Mouse (Mus musculus): ENCODE results near the gene Krtap5-3. TPM values are rescaled to one million over a fixed set of nuclear protein-coding genes. Genes with fewer than 3 reads are reported as not detected.
"Not testable (repeated sequence)": the region's sequence is repeated elsewhere in the genome, so short reads cannot be mapped to it uniquely, and the experiment has no call there.

Krtap5-3 gene
- polyA plus RNA-seq (2015; fragmentation: Nextera tagmentation; extraction: Ambion mirVana): not detected in 2 replicates

DNA sequence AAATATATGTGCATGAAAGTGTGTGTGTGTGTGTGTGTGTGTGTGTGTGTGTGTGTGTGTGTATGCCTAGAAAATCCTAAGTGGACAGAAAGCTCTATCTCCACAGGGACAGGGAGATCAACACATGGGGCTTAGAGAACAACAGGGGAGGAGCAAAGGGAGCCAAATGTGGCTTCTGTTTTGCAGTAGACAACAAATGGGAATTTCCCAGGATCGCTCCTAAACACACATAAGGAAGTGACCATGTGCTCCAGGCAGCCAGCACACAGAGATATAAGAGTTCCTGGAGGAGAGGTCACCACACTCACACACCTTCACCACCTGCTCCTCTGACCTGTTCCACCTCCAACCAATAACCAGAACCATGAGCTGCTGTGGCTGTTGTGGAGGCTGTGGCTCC lies at the start of gene Krtap5-3:
Gene Krtap5-3 (plus strand): TSS at position 301 of the 400 bp plus-strand sequence.
- no peak within 1 kb of the TSS for H3K9ac ChIP-seq (replicated peaks)
- ATAC-seq (no peak), DNase-seq (no peak)
- no peaks in the 10 kb centered on the region for H3K27me3 ChIP-seq (ENCODE audit: insufficient read depth, low read length)
- no peak within 1 kb of the TSS for H3K4me2 ChIP-seq (ENCODE audit: low read depth, low read length)
- no peaks in the 10 kb centered on the region for H3K9me3 ChIP-seq (ENCODE audit: low read length)
- no peak within 1 kb of the TSS for H3K4me3 ChIP-seq (ENCODE audit: low read depth, low read length)
- no peaks in the 10 kb centered on the region for H3K4me1 ChIP-seq (ENCODE audit: insufficient read depth)
- H3K36me3 ChIP-seq (replicated peaks; ENCODE audit: insufficient read depth, low read length): no peaks in the 10 kb centered on the region
- 38% methylated on average over 1 of the region's 1 CpGs for WGBS (ENCODE audit: insufficient replicate concordance)
- TF ChIP-seq CTCF (IDR thresholded peaks at IDR 0.05; ENCODE audit: low read depth) (no peak), EP300 (IDR thresholded peaks at IDR 0.05; ENCODE audit: low read depth) (no peak)
- no peak within 1 kb of the TSS for H3K27ac ChIP-seq (ENCODE audit: low read depth)

DNA sequence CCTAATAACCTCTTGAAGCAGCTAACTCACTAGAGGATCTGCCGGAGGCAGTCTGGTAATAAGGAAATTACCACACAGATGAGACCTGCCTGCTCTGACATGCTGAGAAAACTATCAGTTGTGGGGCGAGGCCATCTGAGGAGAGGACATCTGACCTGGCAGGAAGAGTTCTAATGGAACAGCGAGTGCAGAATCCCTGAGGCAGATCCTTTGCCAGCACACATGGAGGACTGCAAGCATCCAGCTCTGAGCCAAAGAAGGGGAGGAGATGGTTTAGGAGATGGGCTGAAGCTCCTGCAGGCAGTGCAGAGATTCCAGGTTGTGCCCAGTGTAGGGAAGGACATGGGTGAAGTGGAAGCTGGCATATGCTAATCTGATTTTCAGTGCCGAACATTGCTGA lies 49.0 kb upstream of the Krtap5-3 start:
- no peak overlapping the region for H3K4me2 ChIP-seq (ENCODE audit: low read depth, low read length)
- H3K9ac ChIP-seq (replicated peaks): no peak overlapping the region
- no peaks in the 10 kb centered on the region for H3K9me3 ChIP-seq (ENCODE audit: low read length)
- no peak for TF ChIP-seq EP300 (IDR thresholded peaks at IDR 0.05; ENCODE audit: low read depth)
- TF ChIP-seq CTCF (IDR thresholded peaks at IDR 0.05; ENCODE audit: low read depth): no peak
- 70% methylated on average over 4 of the region's 4 CpGs for WGBS (ENCODE audit: insufficient replicate concordance)
- H3K4me3 ChIP-seq (ENCODE audit: low read depth, low read length): no peak overlapping the region
- no peak overlapping the region for H3K27ac ChIP-seq (ENCODE audit: low read depth)
- H3K4me1 ChIP-seq (ENCODE audit: insufficient read depth): no peaks in the 10 kb centered on the region
- no peak for DNase-seq
- no peaks in the 10 kb centered on the region for H3K27me3 ChIP-seq (ENCODE audit: insufficient read depth, low read length)
- H3K36me3 ChIP-seq (replicated peaks; ENCODE audit: insufficient read depth, low read length): no peaks in the 10 kb centered on the region
- ATAC-seq: no peak

DNA sequence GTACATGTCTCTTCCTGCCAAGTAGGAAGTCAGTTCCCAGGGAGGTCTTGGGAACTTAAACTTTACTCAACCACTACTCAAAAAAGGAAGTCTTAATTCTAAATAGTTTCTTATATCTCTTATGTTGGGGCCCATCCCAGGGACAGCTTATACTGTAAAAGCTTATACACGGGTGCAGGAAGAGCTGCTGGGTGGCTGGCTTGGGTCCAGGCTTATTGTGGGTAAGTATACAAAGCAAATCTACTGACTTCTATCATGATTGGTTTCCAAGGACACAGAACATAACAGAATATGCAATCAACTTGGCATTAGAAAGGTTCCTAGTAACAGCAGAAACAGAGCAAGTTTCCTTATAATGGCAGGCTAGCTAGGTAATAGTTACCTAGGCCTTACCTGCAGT lies 45.9 kb upstream of the Krtap5-3 start:
- Histone ChIP-seq H3K4me3 (ENCODE audit: low read depth, low read length) (no peak overlapping the region), H3K9ac (replicated peaks) (no peak overlapping the region), H3K4me2 (ENCODE audit: low read depth, low read length) (no peak overlapping the region), H3K36me3 (replicated peaks; ENCODE audit: insufficient read depth, low read length) (no peaks in the 10 kb centered on the region), H3K4me1 (ENCODE audit: insufficient read depth) (no peaks in the 10 kb centered on the region), H3K27ac (ENCODE audit: low read depth) (no peak overlapping the region), H3K27me3 (ENCODE audit: insufficient read depth, low read length) (no peaks in the 10 kb centered on the region), H3K9me3 (ENCODE audit: low read length) (no peaks in the 10 kb centered on the region)
- DNase-seq (no peak), ATAC-seq (no peak)
- 37% methylated on average over 1 of the region's 1 CpGs for WGBS (ENCODE audit: insufficient replicate concordance)
- TF ChIP-seq EP300 (IDR thresholded peaks at IDR 0.05; ENCODE audit: low read depth) (no peak), CTCF (IDR thresholded peaks at IDR 0.05; ENCODE audit: low read depth) (no peak)

DNA sequence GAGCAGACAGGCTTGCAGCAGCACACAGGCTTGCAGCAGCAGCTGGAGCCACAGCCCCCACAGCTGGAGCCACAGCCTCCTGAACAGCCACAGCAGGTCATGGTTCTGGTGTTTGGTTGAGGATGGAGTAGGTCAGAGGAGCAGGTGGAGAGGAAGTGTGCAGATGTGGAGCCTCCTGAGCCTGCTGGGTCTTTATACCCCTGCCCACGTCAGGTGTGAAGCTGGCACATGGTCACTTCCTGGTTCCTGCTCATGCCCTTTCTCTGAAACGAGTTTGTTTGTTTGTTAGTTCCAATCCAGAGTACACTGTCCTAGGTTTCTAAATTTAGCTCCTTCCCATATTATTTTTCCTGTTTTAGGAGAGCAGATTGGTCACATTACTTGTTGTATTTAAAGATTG lies 44.2 kb upstream of the Krtap5-3 start, which contains the start of gene Gm29735:
Gene Gm29735 (minus strand): TSS at position 101 of the 400 bp plus-strand sequence.
- not testable (repeated sequence) for ATAC-seq; H3K4me2 ChIP-seq (ENCODE audit: low read depth, low read length); H3K27ac ChIP-seq (ENCODE audit: low read depth); H3K9ac ChIP-seq (replicated peaks); H3K36me3 ChIP-seq (replicated peaks; ENCODE audit: insufficient read depth, low read length); H3K4me3 ChIP-seq (ENCODE audit: low read depth, low read length); H3K9me3 ChIP-seq (ENCODE audit: low read length); DNase-seq; H3K27me3 ChIP-seq (ENCODE audit: insufficient read depth, low read length); H3K4me1 ChIP-seq (ENCODE audit: insufficient read depth)
- 23% methylated on average over 2 of the region's 2 CpGs for WGBS (ENCODE audit: insufficient replicate concordance)

DNA sequence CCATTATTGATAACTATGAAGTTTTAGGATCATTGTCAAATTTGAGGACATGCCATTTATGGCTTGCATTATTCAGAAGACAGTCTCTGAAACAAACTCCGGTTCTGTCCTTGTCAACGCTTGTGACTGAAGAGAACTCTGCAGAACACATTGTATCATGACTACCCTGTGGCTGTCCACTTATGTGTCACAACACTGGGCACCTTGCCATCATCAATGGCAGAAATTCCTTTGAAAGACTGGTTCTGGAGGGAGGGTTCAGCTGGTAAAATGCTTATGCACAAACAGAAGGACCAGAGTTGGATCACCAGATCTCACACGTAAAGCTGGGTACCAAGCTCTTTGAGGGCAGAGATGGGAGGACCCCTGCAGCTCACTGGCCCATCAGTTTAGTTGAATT lies 41.8 kb upstream of the Krtap5-3 start:
- no peak overlapping the region for H3K27ac ChIP-seq (ENCODE audit: low read depth)
- H3K27me3 ChIP-seq (ENCODE audit: insufficient read depth, low read length): no peaks in the 10 kb centered on the region
- H3K9me3 ChIP-seq (ENCODE audit: low read length): no peaks in the 10 kb centered on the region
- 85% methylated on average over 3 of the region's 3 CpGs for WGBS (ENCODE audit: insufficient replicate concordance)
- no peak overlapping the region for H3K4me3 ChIP-seq (ENCODE audit: low read depth, low read length)
- DNase-seq: no peak
- ATAC-seq: no peak
- H3K9ac ChIP-seq (replicated peaks): no peak overlapping the region
- H3K36me3 ChIP-seq (replicated peaks; ENCODE audit: insufficient read depth, low read length): no peaks in the 10 kb centered on the region
- no peak overlapping the region for H3K4me2 ChIP-seq (ENCODE audit: low read depth, low read length)
- TF ChIP-seq EP300 (IDR thresholded peaks at IDR 0.05; ENCODE audit: low read depth): no peak
- TF ChIP-seq CTCF (IDR thresholded peaks at IDR 0.05; ENCODE audit: low read depth): no peak
- H3K4me1 ChIP-seq (ENCODE audit: insufficient read depth): no peaks in the 10 kb centered on the region

DNA sequence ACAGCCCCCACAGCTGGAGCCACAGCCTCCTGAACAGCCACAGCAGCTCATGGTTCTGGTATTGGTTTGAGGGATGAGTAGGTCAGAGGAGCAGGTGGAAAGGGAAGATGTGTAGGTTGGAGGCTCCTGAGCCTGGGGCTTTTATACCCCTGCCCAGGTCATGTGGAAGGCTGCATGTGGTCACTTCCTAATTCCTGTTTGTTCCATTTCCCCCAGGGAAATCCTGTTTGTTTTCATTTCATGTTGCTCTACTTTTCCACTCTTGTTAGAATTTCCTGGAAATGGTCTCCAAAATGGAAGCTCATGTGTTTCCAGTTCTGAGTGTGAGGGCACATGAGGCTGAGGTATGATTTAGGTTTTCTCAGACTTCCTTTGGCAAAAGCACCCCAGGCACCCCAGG lies 35.5 kb upstream of the Krtap5-3 start, which contains the start of gene Gm4553:
Gene Gm4553 (minus strand): TSS at position 101 of the 400 bp plus-strand sequence.
- not testable (repeated sequence) for H3K4me1 ChIP-seq (ENCODE audit: insufficient read depth); H3K9me3 ChIP-seq (ENCODE audit: low read length); H3K4me2 ChIP-seq (ENCODE audit: low read depth, low read length); H3K27ac ChIP-seq (ENCODE audit: low read depth); ATAC-seq; H3K36me3 ChIP-seq (replicated peaks; ENCODE audit: insufficient read depth, low read length); H3K9ac ChIP-seq (replicated peaks); H3K4me3 ChIP-seq (ENCODE audit: low read depth, low read length); DNase-seq; H3K27me3 ChIP-seq (ENCODE audit: insufficient read depth, low read length)

DNA sequence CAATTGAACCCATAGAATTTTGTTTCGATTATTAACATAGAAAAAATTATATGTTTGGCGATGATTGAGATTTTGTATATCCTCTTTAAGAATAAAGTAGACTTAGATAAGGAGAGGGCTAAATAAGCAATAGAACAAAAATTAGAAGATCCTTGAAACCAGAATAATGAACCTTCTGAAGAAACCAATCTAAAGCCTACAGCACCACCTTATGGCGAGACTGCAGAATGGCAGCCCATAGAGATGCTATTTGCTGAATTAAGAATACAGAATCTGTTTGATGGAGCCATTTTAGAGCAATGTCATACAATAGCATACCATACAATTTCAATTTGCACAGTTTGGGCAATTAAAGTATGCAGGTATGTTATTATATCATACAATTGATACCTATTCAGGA lies 31.3 kb upstream of the Krtap5-3 start:
- Histone ChIP-seq H3K9me3 (ENCODE audit: low read length) (no peaks in the 10 kb centered on the region), H3K4me1 (ENCODE audit: insufficient read depth) (no peaks in the 10 kb centered on the region), H3K9ac (replicated peaks) (no peak overlapping the region), H3K4me3 (ENCODE audit: low read depth, low read length) (no peak overlapping the region), H3K27ac (ENCODE audit: low read depth) (no peak overlapping the region), H3K4me2 (ENCODE audit: low read depth, low read length) (no peak overlapping the region), H3K27me3 (ENCODE audit: insufficient read depth, low read length) (no peaks in the 10 kb centered on the region), H3K36me3 (replicated peaks; ENCODE audit: insufficient read depth, low read length) (no peaks in the 10 kb centered on the region)
- 46% methylated on average over 3 of the region's 3 CpGs for WGBS (ENCODE audit: insufficient replicate concordance)
- DNase-seq: no peak
- TF ChIP-seq CTCF (IDR thresholded peaks at IDR 0.05; ENCODE audit: low read depth) (peak; percentile 71), EP300 (IDR thresholded peaks at IDR 0.05; ENCODE audit: low read depth) (no peak)
- ATAC-seq: no peak

DNA sequence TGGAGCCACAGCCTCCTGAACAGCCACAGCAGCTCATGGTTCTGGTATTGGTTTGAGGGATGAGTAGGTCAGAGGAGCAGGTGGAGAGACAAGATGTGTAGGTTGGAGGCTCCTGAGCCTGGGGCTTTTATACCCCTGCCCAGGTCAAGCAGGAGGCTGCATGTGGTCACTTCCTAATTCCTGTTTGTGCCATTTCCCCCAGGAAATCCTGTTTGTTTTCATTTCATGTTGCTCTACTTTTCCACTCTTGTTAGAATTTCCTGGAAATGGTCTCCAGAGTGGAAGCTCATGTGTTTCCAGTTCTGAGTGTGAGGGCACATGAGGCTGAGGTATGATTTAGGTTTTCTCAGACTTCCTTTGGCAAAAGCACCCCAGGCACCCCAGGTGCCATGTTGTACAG lies 25.3 kb upstream of the Krtap5-3 start, which contains the start of gene Krtap5-2:
Gene Krtap5-2 (minus strand): TSS at position 101 of the 400 bp plus-strand sequence.
- DNase-seq; H3K4me1 ChIP-seq (ENCODE audit: insufficient read depth); H3K9ac ChIP-seq (replicated peaks); ATAC-seq; H3K36me3 ChIP-seq (replicated peaks; ENCODE audit: insufficient read depth, low read length); H3K4me3 ChIP-seq (ENCODE audit: low read depth, low read length); H3K27ac ChIP-seq (ENCODE audit: low read depth); H3K4me2 ChIP-seq (ENCODE audit: low read depth, low read length); H3K27me3 ChIP-seq (ENCODE audit: insufficient read depth, low read length); H3K9me3 ChIP-seq (ENCODE audit: low read length): not testable (repeated sequence)

Data from liver, postnatal 0 days (tissue).